Mouse (Mus musculus): Measurements from ENCODE around the gene Lrrc4c. TPM values are rescaled to one million over a fixed set of nuclear protein-coding genes. Genes with fewer than 3 reads are reported as not detected.

Lrrc4c gene
- total and polyA plus RNA-seq, 2 experiments from 2014 or later = 0.08 to 0.66 TPM

DNA sequence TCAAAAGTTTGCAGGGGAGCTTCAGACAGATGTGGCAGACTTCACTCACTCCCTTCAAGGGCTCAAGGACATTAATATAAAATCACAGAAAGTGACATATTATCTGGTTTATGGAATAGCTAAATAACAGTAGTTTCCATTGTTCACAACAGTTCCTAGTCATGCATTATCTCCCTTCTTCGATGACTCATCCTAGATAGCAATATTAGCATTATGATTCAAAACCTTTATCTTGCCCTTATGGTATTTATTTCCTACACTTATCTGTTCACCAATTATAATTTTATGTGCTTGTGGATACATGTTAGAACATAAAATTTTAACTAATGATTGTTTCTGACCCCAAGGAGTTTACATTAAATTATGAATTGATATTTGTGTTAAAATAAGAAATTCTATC, 296.2 kb downstream of the Lrrc4c start:
- H3K27ac ChIP-seq (ENCODE audit: low read depth) = no peak overlapping the region
- WGBS = 57% methylated on average over 1 of the region's 1 CpGs
- no peak overlapping the region for H3K4me2 ChIP-seq (ENCODE audit: low read depth, low read length)
- no peaks in the 10 kb centered on the region for H3K27me3 ChIP-seq (ENCODE audit: control insufficient read depth, insufficient read depth, low read length)
- TF ChIP-seq EP300 (IDR thresholded peaks at IDR 0.05; ENCODE audit: low read depth) (no peak), CTCF (IDR thresholded peaks at IDR 0.05; ENCODE audit: low read depth) (no peak)
- no peaks in the 10 kb centered on the region for H3K4me1 ChIP-seq (ENCODE audit: control insufficient read depth, insufficient read depth)
- H3K9me3 ChIP-seq (replicated peaks; ENCODE audit: control insufficient read depth, low read length) = no peaks in the 10 kb centered on the region
- H3K9ac ChIP-seq (replicated peaks; ENCODE audit: low read depth, low read length) = no peak overlapping the region
- no peak for DNase-seq (ENCODE audit: low spot score)
- H3K4me3 ChIP-seq (ENCODE audit: low read depth, low read length) = no peak overlapping the region
- H3K36me3 ChIP-seq (replicated peaks; ENCODE audit: control insufficient read depth, insufficient read depth, low read length) = no peaks in the 10 kb centered on the region
- ATAC-seq (ENCODE audit: insufficient read depth, low read depth) = no peak

DNA sequence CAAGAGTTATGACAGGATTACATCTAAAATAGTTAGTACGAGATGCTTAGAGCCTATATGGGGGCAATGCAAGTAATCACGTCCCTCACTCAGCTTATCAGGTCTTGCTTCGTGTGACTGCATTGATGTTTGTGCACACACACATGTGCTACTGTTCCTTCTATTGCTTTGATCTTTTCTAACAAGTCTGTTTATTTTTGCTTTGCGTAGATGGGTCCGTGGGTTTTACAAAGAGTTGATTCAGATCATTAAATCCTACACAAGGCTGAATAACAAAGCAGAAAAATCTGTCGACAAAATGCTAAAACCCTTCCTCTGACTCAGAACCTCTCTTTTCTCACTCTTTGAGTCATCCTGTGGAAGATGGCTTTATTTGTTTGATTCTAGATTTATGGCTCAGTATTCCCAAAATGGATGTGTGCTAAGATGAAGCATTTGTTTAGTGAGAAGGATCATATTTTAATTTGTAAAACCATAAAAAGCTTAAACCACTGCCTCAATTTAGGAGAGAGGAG, 300.8 kb downstream of the Lrrc4c start:
- Histone ChIP-seq H3K4me1 (ENCODE audit: control insufficient read depth, insufficient read depth) (no peaks in the 10 kb centered on the region), H3K27ac (ENCODE audit: low read depth) (no peak overlapping the region), H3K9me3 (replicated peaks; ENCODE audit: control insufficient read depth, low read length) (no peaks in the 10 kb centered on the region), H3K27me3 (ENCODE audit: control insufficient read depth, insufficient read depth, low read length) (no peaks in the 10 kb centered on the region), H3K9ac (replicated peaks; ENCODE audit: low read depth, low read length) (no peak overlapping the region), H3K4me3 (ENCODE audit: low read depth, low read length) (no peak overlapping the region), H3K36me3 (replicated peaks; ENCODE audit: control insufficient read depth, insufficient read depth, low read length) (no peaks in the 10 kb centered on the region), H3K4me2 (ENCODE audit: low read depth, low read length) (no peak overlapping the region)
- no peak for ATAC-seq (ENCODE audit: insufficient read depth, low read depth)
- TF ChIP-seq CTCF (IDR thresholded peaks at IDR 0.05; ENCODE audit: low read depth) (no peak), EP300 (IDR thresholded peaks at IDR 0.05; ENCODE audit: low read depth) (no peak)
- no peak for DNase-seq (ENCODE audit: low spot score)
- 63% methylated on average over 6 of the region's 6 CpGs for WGBS

DNA sequence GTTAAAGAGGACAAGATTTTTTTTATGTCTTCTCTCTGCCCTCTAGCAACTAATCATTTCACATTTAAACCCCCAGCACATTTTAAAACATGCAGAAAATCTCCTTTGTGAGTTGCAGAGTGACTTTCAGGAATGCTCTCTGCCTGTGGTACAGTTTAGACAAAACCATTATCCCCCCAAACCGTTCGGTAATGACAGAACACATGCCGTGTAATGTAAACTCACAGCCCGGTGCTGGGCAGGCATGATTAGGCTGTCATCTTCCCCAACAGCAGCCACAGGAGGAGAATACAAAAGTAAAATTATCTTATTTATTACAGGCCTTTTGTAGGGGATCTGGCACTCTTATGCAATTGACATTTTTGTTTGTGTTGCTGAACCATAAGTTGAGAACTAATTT, 349.1 kb downstream of the Lrrc4c start:
- ATAC-seq (ENCODE audit: insufficient read depth, low read depth) (no peak), DNase-seq (ENCODE audit: low spot score) (no peak)
- Histone ChIP-seq H3K27ac (ENCODE audit: low read depth) (no peak overlapping the region), H3K27me3 (ENCODE audit: control insufficient read depth, insufficient read depth, low read length) (no peaks in the 10 kb centered on the region), H3K4me1 (ENCODE audit: control insufficient read depth, insufficient read depth) (no peaks in the 10 kb centered on the region), H3K4me2 (ENCODE audit: low read depth, low read length) (no peak overlapping the region), H3K4me3 (ENCODE audit: low read depth, low read length) (no peak overlapping the region), H3K36me3 (replicated peaks; ENCODE audit: control insufficient read depth, insufficient read depth, low read length) (no peaks in the 10 kb centered on the region), H3K9me3 (replicated peaks; ENCODE audit: control insufficient read depth, low read length) (no peaks in the 10 kb centered on the region), H3K9ac (replicated peaks; ENCODE audit: low read depth, low read length) (no peak overlapping the region)
- TF ChIP-seq CTCF (IDR thresholded peaks at IDR 0.05; ENCODE audit: low read depth) = no peak
- TF ChIP-seq EP300 (IDR thresholded peaks at IDR 0.05; ENCODE audit: low read depth) = no peak
- WGBS = 70% methylated on average over 4 of the region's 4 CpGs

DNA sequence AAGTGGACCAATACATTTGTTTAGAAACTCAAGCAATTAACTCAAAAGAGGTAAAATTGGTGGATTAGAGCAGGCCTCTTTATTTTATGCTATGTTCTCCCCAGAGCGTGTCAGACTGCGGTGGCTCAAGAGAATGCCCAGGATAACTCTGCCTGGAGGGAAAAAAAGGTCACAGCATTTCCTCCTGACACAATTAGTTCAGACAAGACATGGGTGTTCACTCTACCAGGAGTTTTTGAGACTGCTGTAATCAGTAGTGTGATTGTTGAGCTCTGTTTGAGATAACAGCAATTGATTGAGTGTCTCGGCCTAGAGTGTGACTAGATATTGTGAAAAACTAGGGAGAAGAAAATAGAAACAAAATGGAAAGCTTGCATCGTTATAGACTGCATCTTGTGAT, 363.8 kb downstream of the Lrrc4c start:
- ATAC-seq (ENCODE audit: insufficient read depth, low read depth) (no peak), DNase-seq (ENCODE audit: low spot score) (no peak)
- H3K4me3 ChIP-seq (ENCODE audit: low read depth, low read length) = no peak overlapping the region
- no peaks in the 10 kb centered on the region for H3K27me3 ChIP-seq (ENCODE audit: control insufficient read depth, insufficient read depth, low read length)
- no peak overlapping the region for H3K9ac ChIP-seq (replicated peaks; ENCODE audit: low read depth, low read length)
- H3K4me1 ChIP-seq (ENCODE audit: control insufficient read depth, insufficient read depth) = no peaks in the 10 kb centered on the region
- TF ChIP-seq EP300 (IDR thresholded peaks at IDR 0.05; ENCODE audit: low read depth) = no peak
- no peak for TF ChIP-seq CTCF (IDR thresholded peaks at IDR 0.05; ENCODE audit: low read depth)
- H3K27ac ChIP-seq (ENCODE audit: low read depth) = no peak overlapping the region
- no peaks in the 10 kb centered on the region for H3K36me3 ChIP-seq (replicated peaks; ENCODE audit: control insufficient read depth, insufficient read depth, low read length)
- no peaks in the 10 kb centered on the region for H3K9me3 ChIP-seq (replicated peaks; ENCODE audit: control insufficient read depth, low read length)
- H3K4me2 ChIP-seq (ENCODE audit: low read depth, low read length) = no peak overlapping the region
- WGBS = 36% methylated on average over 4 of the region's 4 CpGs

DNA sequence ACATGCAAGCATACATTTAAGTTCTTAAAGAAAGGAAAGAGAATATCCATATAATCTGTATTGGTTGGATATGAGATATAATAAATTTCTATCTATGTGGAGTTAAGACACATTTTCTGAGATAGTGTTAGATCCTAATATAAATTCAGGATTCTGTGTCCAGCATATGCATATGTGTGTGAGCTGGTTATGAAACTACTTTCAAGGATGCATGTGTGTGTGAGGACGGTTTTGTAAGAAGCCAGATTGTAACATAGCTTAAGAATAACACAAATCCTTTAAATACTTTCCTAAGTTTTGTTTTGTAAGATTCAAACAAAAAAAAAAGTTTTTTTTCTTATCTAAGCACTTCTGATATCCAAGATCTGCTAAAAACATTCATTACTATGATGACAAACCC, 367.4 kb downstream of the Lrrc4c start:
- Histone ChIP-seq H3K9me3 (replicated peaks; ENCODE audit: control insufficient read depth, low read length) (no peaks in the 10 kb centered on the region), H3K9ac (replicated peaks; ENCODE audit: low read depth, low read length) (no peak overlapping the region), H3K4me3 (ENCODE audit: low read depth, low read length) (no peak overlapping the region), H3K27ac (ENCODE audit: low read depth) (no peak overlapping the region), H3K36me3 (replicated peaks; ENCODE audit: control insufficient read depth, insufficient read depth, low read length) (no peaks in the 10 kb centered on the region), H3K27me3 (ENCODE audit: control insufficient read depth, insufficient read depth, low read length) (no peaks in the 10 kb centered on the region), H3K4me1 (ENCODE audit: control insufficient read depth, insufficient read depth) (no peaks in the 10 kb centered on the region), H3K4me2 (ENCODE audit: low read depth, low read length) (no peak overlapping the region)
- ATAC-seq (ENCODE audit: insufficient read depth, low read depth) (no peak), DNase-seq (ENCODE audit: low spot score) (no peak)
- 67% methylated on average over 1 of the region's 1 CpGs for WGBS
- TF ChIP-seq EP300 (IDR thresholded peaks at IDR 0.05; ENCODE audit: low read depth) (no peak), CTCF (IDR thresholded peaks at IDR 0.05; ENCODE audit: low read depth) (no peak)

DNA sequence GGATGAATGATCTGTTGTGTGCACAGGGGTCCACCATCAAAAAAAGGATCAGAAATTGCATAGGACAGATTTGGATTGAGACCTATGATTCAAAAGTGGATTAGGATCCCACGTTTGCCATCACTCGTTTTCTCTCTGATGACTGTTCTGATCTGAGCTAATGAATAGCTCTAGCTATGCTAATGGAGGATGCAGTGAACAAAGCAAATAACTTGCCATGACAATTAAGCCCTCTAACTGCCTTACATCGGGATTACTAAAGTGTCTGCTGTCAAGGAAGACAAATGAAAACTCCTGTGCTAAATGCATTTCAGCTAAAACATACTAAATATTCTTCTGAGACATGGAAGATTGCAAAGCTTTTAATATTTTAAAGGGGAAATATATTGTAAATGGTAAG, 387.0 kb downstream of the Lrrc4c start:
- Histone ChIP-seq H3K9ac (replicated peaks; ENCODE audit: low read depth, low read length) (no peak overlapping the region), H3K36me3 (replicated peaks; ENCODE audit: control insufficient read depth, insufficient read depth, low read length) (no peaks in the 10 kb centered on the region), H3K9me3 (replicated peaks; ENCODE audit: control insufficient read depth, low read length) (no peaks in the 10 kb centered on the region), H3K27ac (ENCODE audit: low read depth) (no peak overlapping the region), H3K27me3 (ENCODE audit: control insufficient read depth, insufficient read depth, low read length) (no peaks in the 10 kb centered on the region), H3K4me2 (ENCODE audit: low read depth, low read length) (no peak overlapping the region), H3K4me1 (ENCODE audit: control insufficient read depth, insufficient read depth) (no peaks in the 10 kb centered on the region), H3K4me3 (ENCODE audit: low read depth, low read length) (no peak overlapping the region)
- no peak for DNase-seq (ENCODE audit: low spot score)
- no peak for TF ChIP-seq CTCF (IDR thresholded peaks at IDR 0.05; ENCODE audit: low read depth)
- TF ChIP-seq EP300 (IDR thresholded peaks at IDR 0.05; ENCODE audit: low read depth) = no peak
- ATAC-seq (ENCODE audit: insufficient read depth, low read depth) = no peak
- WGBS = 39% methylated on average over 3 of the region's 3 CpGs
